Mouse (Mus musculus): ENCODE data around the gene Dusp18.

DNA sequence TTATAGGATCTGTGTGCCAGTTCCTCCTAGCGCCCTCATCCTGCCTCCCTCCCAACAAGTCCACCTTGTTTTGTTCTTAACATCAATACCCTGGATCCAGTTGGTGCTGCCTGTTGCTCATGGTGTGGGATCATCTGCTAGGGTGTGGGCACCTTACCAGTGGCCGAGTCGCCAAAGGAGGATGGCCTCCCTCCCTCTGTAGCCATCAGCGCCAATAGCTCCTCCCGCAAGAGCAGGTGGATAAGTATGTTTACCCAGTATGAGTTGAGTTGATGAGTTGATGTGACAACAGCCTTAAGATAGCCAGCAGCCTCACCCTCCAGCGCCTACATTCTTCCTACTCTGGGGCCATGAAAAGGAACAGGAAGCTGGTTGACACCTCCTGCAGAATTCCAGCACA lies 5.3 kb downstream of the Dusp18 start:
- TF ChIP-seq TAL1 (IDR thresholded peaks at IDR 0.05; ENCODE audit: low read length), result no peak
- TF ChIP-seq GATA1 (IDR thresholded peaks at IDR 0.05; ENCODE audit: low read length), result no peak
